Mouse (Mus musculus): Measurements from ENCODE around the gene Tas2r108.

The Tas2r108 gene

DNA sequence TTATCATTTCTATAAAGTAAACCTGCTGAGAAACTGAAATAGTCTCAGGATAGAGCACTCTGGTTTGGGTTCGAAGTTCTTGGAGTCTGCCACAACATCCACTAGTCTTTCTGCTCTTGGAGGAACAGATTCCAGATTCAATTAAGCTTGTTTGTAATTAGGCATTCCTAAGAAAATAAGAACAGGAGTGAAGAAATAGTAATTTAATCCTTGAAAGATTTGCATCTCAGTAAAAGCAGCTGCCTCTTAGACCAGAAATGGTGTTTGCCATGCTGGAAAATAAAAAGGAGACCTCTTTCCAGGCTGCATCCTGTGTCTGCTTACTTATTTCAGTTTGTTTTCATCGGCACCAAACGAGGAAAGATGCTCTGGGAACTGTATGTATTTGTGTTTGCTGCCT is at the start of gene Tas2r108:
Gene Tas2r108, plus strand, starts transcription at position 301 of the 400 bp plus-strand sequence.
- DNase-seq (ENCODE audit: low spot score in 2 of 2): no peak

DNA sequence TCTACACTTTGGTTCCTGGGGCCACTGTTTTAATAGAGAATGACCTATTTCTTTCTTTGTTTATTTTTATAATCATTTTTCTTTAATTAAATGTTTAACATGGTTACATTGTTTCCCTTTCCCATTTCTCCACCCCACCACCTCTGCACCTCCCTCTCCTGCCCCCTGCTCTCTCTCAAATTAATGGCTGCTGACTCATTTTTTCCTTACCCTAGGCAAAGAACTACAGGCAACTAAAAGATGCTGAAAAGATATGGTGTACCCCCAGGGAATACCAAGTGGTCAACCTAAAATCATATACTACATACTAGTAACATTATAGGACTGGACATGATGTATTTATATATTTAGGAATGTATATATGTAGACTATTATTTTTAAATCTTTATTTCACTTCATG is 44.7 kb upstream of the Tas2r108 start:
- DNase-seq (ENCODE audit: low spot score in 2 of 2): no peak

DNA sequence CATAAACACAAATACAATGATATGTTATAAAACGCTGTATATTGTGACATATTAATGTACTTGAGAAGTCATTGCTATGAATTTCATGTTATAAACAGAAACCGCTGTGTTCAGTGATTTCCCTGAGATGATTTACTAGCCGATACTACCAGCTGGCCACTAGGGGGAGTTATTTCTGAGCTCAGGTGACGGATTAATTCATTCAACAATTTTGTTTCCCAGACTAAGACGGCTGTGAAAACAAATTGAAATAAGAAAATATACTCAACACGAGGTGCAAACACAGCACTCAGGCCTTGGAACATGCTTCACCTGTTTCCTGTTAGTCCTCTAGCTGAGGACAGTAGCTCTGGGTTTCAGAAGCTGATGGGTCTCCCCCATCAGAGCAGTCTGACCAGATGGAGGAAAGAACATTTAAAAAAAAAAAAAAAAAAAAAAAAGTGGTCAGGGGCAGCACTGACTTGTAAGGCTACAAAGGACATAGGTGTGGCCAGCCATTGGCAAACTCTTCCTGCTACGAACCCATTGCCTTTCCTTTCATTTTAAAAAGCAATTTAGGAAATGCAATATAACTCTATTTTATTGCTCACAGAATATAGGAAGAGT is 38.8 kb upstream of the Tas2r108 start:
- DNase-seq (ENCODE audit: low spot score in 2 of 2): no peak

DNA sequence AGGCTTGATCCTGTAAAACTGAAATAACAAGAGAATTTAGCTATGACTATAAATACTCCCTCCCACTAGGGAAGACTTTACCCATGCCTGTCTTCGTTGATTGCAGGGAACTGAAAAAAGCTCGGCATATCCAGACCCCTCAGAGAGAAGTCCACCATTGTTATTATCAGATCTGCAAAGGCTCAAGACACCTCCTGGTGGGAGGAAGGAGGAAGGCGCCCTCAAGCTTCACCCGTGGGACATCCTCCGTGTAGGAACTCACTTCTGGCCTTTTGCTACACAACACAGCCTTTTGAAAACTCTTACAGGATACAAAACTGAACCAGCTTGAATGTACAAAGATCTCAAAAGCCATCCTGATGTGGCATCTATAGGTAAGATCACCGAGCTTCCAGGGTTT is 27.6 kb upstream of the Tas2r108 start:
- no peak for DNase-seq (ENCODE audit: low spot score in 2 of 2)

DNA sequence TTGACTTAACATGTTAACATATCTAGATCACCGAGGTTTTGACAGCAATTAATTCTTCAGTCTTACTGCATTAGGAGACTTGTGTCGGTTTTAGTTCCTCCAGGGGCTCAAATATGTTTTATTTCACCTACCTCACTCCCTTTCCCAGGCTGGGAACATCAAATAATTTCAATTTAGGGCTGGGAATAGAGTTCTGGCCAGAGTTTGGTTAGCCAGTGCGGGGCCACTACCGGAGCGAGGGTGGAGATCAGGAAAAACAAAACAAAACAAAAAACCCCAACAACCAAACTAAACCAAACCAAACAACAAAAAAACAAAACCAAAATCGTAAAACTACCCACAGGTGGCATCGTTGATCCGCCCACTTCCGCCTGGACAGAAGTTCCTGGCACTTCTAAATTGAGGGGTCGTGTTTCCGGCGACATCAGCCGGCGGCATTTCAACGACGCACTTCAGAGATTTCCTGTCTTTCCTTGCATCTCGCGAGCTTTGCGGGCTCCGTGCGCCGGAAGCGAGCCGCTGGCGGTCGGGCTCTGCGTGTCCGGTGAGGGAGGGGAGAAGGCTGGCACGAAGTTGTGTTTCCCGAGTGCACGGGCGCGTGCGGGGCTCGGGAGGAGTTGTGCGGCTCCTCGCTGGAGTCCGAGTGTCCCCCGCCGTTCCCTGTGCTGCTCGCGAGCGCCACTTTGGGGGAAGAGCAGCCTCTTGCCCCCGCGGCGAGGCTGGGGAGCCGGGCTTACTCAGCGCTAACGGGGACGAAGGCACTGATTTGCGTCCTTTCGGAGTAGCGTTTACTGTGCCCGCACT is 22.2 kb upstream of the Tas2r108 start, which contains the start of gene Ssbp1:
Gene Ssbp1, plus strand, starts transcription at position 437 of the 804 bp plus-strand sequence.
- peak; percentile 89 to 91 for DNase-seq (ENCODE audit: low spot score in 2 of 2)

DNA sequence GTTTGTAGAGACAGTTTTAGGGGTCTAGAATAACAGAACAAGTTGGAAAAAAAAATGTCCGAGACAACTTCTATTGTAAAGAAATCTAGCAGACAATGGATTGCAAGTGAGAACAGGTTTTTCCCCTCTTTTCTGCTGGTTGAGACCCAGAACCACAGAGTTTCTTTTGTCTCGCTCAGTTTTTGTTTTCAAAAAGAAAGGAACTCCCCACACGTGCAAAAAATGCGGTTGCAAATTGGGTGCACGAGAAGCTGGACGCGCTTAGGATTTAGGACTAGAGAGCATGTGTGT is 21.7 kb upstream of the Tas2r108 start:
- no peak for DNase-seq (ENCODE audit: low spot score in 2 of 2)

DNA sequence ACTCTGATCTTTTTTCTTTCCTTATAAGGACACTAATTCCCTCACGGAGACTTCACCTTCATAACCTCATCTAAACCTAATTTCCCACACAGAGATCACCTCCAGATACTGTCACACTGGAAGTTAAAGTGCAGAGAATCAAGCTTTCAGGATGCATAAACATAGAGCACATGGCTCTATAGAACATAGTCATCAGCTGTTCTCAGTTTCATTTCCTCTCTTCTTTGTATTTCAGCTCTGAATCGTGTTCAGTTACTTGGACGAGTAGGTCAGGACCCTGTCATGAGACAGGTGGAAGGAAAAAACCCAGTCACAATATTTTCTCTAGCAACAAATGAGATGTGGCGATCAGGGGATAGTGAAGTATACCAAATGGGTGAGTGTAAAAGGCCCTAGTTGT is 17.2 kb upstream of the Tas2r108 start:
- no peak for DNase-seq (ENCODE audit: low spot score in 2 of 2)

DNA sequence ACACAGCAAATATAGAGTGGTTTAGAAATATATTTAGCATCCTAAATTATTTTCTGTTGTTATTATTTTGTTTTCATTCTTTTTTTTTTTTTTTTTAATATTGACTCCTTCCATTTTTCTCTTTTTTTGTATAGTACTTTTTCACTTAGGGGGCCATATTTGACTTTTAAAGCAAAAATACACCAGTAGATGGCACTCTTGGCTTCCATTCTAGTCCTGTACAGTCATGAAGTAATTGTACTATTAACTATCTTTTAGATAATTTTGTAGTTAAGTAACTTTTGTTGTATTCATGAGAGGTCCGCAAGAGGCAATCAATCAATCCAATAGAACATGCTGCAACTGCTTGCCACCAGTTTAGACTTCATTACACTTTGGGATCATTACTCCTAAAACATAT is 13.6 kb upstream of the Tas2r108 start:
- no peak for DNase-seq (ENCODE audit: low spot score in 2 of 2)

DNA sequence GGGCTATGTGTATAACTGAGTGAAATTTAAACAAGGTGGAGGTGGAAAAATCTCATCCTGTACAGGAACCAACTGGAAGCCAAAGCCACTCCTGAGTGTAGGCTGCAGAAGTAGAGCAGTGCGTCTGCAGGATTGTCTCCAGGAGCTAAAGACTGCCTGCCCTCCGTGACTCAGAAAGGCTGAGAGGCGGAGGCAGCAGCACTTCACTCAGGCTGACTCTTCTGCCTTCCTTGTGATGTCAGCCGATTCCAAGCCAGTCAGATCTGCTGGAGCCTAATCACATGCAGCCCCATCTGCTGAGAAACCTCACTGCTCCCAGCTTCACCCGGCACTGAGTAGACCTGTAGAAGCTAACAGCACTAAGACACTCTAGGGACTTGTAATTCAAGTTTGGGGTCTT is 11.0 kb upstream of the Tas2r108 start:
- DNase-seq (ENCODE audit: low spot score in 2 of 2): no peak

DNA sequence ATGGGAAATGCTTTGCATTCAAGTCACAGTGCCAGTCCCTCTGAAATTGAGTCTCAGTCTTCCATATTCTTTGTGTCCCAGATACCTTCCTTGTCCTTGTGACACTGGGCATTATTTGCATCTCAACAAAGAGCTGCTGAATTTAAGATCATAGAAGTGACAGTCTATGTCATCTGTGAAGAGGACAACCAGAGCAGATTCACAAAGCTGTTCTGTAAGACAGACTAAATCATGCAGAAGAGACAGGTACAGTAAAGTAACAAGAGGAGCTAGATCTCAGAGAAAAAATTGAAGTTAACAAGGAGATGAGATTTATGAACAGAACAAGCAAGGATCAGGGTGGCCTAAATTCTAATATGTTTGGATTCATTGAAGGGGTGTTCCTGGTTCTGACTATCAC is 2.4 kb upstream of the Tas2r108 start, which contains the start of gene Tas2r137:
Gene Tas2r137, plus strand, starts transcription at position 301 of the 400 bp plus-strand sequence.
- no peak for DNase-seq (ENCODE audit: low spot score in 2 of 2)

DNA sequence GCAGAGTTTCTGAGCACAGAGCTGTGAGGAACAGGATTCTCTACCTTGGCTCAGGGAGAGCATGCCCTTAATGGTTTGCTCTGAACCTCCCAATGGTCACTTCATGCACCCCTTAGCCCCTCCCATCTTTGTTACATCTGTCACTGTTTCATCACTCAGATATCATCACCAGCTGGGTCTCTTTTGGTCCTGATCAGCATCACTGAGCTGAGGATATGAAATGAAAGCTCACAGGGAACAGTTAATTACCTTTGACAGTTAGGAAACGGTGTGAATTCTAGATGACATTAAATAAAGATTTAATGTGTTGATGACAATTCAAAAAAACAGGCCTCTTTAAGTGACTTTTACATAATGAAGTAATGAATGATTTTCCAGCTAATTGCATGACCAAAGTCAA is 26.1 kb downstream of the Tas2r108 start, which contains the start of gene Prss37:
Gene Prss37, minus strand, starts transcription at position 101 of the 400 bp plus-strand sequence.
- no peak for DNase-seq (ENCODE audit: low spot score in 2 of 2)

Data from urinary bladder, postnatal 36 days (tissue).